Comparison of ENCODE assay signal across 8 mouse cellular contexts in the genomic region with DNA sequence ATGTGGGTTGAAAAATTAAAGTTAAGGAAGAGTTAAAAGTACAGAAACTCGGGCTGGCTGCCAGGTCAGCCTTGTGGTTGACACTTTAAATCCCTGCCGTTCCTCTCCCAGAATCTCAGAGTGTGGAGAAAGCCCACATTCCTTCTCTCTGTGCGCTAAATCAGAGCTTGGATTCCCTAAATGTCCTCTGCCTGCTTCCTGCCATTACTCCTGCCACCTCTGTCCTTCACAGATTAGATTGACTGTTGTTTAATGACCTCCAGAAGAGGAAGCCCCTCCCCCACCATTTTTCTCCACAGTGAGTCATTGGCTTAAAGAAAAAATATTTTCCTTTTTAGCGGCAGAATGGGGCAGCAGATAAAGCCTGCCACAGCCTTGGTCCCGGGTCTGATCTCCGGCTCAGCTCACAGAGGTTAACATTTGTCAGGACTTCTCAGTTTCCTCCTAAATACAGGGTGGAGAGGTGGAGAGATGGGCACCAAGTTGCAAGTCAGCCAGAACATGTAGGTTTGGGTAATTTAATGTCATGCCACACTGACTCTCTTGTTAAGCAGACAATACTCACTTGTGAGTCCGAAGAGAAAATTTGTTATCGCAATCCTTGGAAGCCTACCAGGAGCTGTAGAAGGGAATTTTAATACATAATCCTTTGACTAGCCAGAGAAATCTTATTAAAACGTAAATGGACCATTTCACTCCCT.
DNase-seq lines count a peak whose midpoint lies in the region; ATAC-seq lines count a peak whose summit lies in the region.

No protein-coding gene starts in this region.

- no peaks in the 10 kb centered on the region for H3K9me3 ChIP-seq in heart, embryonic 11.5 days (replicated peaks; ENCODE audit: control insufficient read depth, low read length)
- H3K9me3 ChIP-seq in kidney, embryonic 16.5 days (ENCODE audit: low read length), result no peaks in the 10 kb centered on the region; the same call in 1 of the 2 replicates
- no peaks in the 10 kb centered on the region for H3K9me3 ChIP-seq in midbrain, embryonic 12.5 days

- 13% methylated on average over 9 of the region's 9 CpGs for WGBS in heart, embryonic 11.5 days (ENCODE audit: insufficient replicate concordance)
- 7% methylated on average over 9 of the region's 9 CpGs for WGBS in kidney, embryonic 16.5 days
- 18% methylated on average over 9 of the region's 9 CpGs for WGBS in midbrain, embryonic 12.5 days

- peaks cover 42% of the 10 kb centered on the region for H3K4me1 ChIP-seq in heart, embryonic 11.5 days (ENCODE audit: control insufficient read depth, insufficient read depth, low read length)
- H3K4me1 ChIP-seq in kidney, embryonic 16.5 days (ENCODE audit: insufficient read depth, low read length), result peaks cover 40% of the 10 kb centered on the region
- peaks cover 41% of the 10 kb centered on the region for H3K4me1 ChIP-seq in midbrain, embryonic 12.5 days

- no peaks in the 10 kb centered on the region for H3K27me3 ChIP-seq in heart, embryonic 11.5 days (ENCODE audit: control insufficient read depth, insufficient read depth, low read length)
- H3K27me3 ChIP-seq in kidney, embryonic 16.5 days (ENCODE audit: insufficient read depth, low read length), result no peaks in the 10 kb centered on the region
- H3K27me3 ChIP-seq in midbrain, embryonic 12.5 days, result peaks cover 51% of the 10 kb centered on the region

- 0 out of 2 replicates have a peak, but pooled peaks have one; percentile 58 for ATAC-seq in heart, embryonic 11.5 days (replicated peaks; ENCODE audit: insufficient number of reproducible peaks, low FRiP score, low TSS enrichment)
- ATAC-seq in kidney, embryonic 16.5 days (ENCODE audit: low FRiP score, low TSS enrichment), result peak; percentile 73
- no peak for ATAC-seq in midbrain, embryonic 12.5 days (ENCODE audit: low FRiP score, low read depth)

- H3K36me3 ChIP-seq in heart, embryonic 11.5 days (ENCODE audit: control insufficient read depth, insufficient read depth, low read length), result no peaks in the 10 kb centered on the region
- H3K36me3 ChIP-seq in kidney, embryonic 16.5 days (ENCODE audit: insufficient read depth, low read length), result no peaks in the 10 kb centered on the region
- no peaks in the 10 kb centered on the region for H3K36me3 ChIP-seq in midbrain, embryonic 12.5 days

- DNase-seq in heart, postnatal 36 days, result no peak
- DNase-seq in forelimb bud, embryonic 11.5 days (ENCODE audit: low read depth, low spot score), result peak; percentile 34
- DNase-seq in cerebellum, postnatal 4 days (ENCODE audit: low spot score in 2 of 2), result no peak
- no peak for DNase-seq in thymus, postnatal 4 days
- no peak for DNase-seq in c-Kit-positive CD71-positive TER-119-positive erythroid progenitor cells, embryonic 14.5 days (ENCODE audit: low spot score)

- H3K4me2 ChIP-seq in heart, embryonic 11.5 days, result peak overlapping the region; percentile 41
- peak overlapping the region; percentile 38 for H3K4me2 ChIP-seq in kidney, embryonic 16.5 days (replicated peaks; ENCODE audit: low read depth, low read length)
- H3K4me2 ChIP-seq in midbrain, embryonic 12.5 days (replicated peaks), result peak overlapping the region; percentile 45

- intact Hi-C loops in heart, postnatal 36 days (cut with DNase I), result no loop called here

- peak overlapping the region; percentile 88 for H3K27ac ChIP-seq in heart, embryonic 11.5 days (ENCODE audit: low read depth, low read length)
- H3K27ac ChIP-seq in kidney, embryonic 16.5 days (ENCODE audit: low read length), result peak overlapping the region; percentile 73
- H3K27ac ChIP-seq in midbrain, embryonic 12.5 days (replicated peaks), result peak overlapping the region; percentile 66; the same call in 1 of the 2 replicates

- no peak overlapping the region for H3K4me3 ChIP-seq in heart, embryonic 11.5 days (ENCODE audit: low read depth, low read length)
- peak overlapping the region; percentile 1; the same call in 1 of the 2 replicates for H3K4me3 ChIP-seq in kidney, embryonic 16.5 days (ENCODE audit: low read length)
- H3K4me3 ChIP-seq in midbrain, embryonic 12.5 days, result no peak overlapping the region

- no peak overlapping the region; the same call in 1 of the 2 replicates for H3K9ac ChIP-seq in heart, embryonic 11.5 days (ENCODE audit: low read depth, low read length)
- no peak overlapping the region; the same call in 1 of the 2 replicates for H3K9ac ChIP-seq in kidney, embryonic 16.5 days (replicated peaks; ENCODE audit: low read length)
- H3K9ac ChIP-seq in midbrain, embryonic 12.5 days (replicated peaks), result no peak overlapping the region
